Mouse (Mus musculus) embryonic facial prominence, embryonic 14.5 days (tissue): ENCODE measurements around the gene Platr17. TPM values are rescaled to one million over a fixed set of nuclear protein-coding genes. Genes with fewer than 3 reads are reported as not detected.
"Not testable (repeated sequence)": the region's sequence is repeated elsewhere in the genome, so short reads cannot be mapped to it uniquely, and the experiment has no call there.

Experiments used
- ATAC-seq: fragments of 200-750 bp; cut with Nextera tagmentation; 2 replicates; pipeline ENCODE4 v1.8.0; 2017; ENCODE audit warnings: low read depth, moderate number of reproducible peaks, moderate TSS enrichment
- DNase-seq: peaks from one replicate; pipeline ENCODE4 v3.0.0-alpha.2; 2015; ENCODE audit warnings: low spot score
- H3K27ac ChIP-seq: fragments of 300-500 bp; sonication (generic); replicated peaks from 2 replicates; pipeline ENCODE4 v1.5.1; 2014; ENCODE audit warnings: low read depth, mild to moderate bottlenecking, low read length, moderate library complexity
- H3K27me3 ChIP-seq: fragments of 300-500 bp; sonication (generic); replicated peaks from 2 replicates; pipeline ENCODE4 v1.6.1; 2014; ENCODE audit warnings: low read length; ENCODE audit not compliant: control insufficient read depth, insufficient read depth
- H3K36me3 ChIP-seq: fragments of 300-500 bp; sonication (generic); 2 replicates; pipeline ENCODE4 v1.6.1; 2014; ENCODE audit warnings: low read length, mixed read lengths; ENCODE audit not compliant: control insufficient read depth, insufficient read depth
- H3K4me1 ChIP-seq: fragments of 300-500 bp; sonication (generic); 2 replicates; pipeline ENCODE4 v1.6.1; 2014; ENCODE audit warnings: antibody characterized with exemption, low read length; ENCODE audit not compliant: control insufficient read depth, insufficient read depth
- H3K4me2 ChIP-seq: fragments of 300-500 bp; sonication (generic); 2 replicates; pipeline ENCODE4 v1.6.1; 2014; ENCODE audit warnings: low read depth, mild to moderate bottlenecking, low read length, moderate library complexity, mixed read lengths
- H3K4me3 ChIP-seq: fragments of 300-500 bp; sonication (generic); 2 replicates; pipeline ENCODE4 v1.5.1; 2014; ENCODE audit warnings: low read depth, mild to moderate bottlenecking, low read length
- H3K9ac ChIP-seq: fragments of 300-500 bp; sonication (generic); 2 replicates; pipeline ENCODE4 v1.6.1; 2014; ENCODE audit warnings: low read depth, mild to moderate bottlenecking, low read length, moderate library complexity, mixed read lengths
- H3K9me3 ChIP-seq: fragments of 300-500 bp; sonication (generic); 2 replicates; pipeline ENCODE4 v1.6.1; 2016; ENCODE audit warnings: low read length; ENCODE audit not compliant: control insufficient read depth
- WGBS: fragments of 180-500 bp; shearing (Covaris S2); extraction: QIAGEN DNeasy Blood & Tissue Kit; methylation state at CpG from one replicate; pipeline ENCODE4 v1.1.7; 2014; 5-methylcytosine and 5-hydroxymethylcytosine counted together
- polyA plus RNA-seq: library from polyadenylated mRNA; unstranded; fragments of >200 nt; fragmentation: Nextera tagmentation; extraction: Ambion mirVana; gene quantifications from 2 replicates; pipeline ENCODE4 v1.2.1, GENCODE M21; 2014

Platr17 gene
- not detected in 2 replicates for polyA plus RNA-seq

DNA sequence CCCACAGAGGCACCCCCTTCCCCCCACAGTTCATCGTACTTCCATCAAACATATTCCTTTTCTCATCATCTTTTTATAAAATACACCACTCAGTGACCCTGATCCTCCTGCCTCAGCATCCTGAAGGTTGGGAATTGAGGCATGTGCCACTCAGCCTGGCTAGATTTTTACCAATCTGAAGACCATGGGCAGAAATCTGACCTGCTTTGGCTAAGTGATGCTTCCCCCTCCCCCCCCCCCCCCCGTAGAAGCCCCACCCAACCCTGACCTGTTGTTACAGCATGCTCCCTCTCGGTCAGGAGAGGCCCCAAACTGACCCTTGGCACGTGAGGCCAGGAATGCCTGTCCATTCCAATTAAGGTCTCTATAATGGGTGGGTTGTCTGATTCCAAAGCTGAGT lies at the start of gene Platr17:
Gene Platr17, plus strand, starts transcription at position 301 of the 400 bp plus-strand sequence.
- H3K27ac ChIP-seq, H3K36me3 ChIP-seq, H3K4me1 ChIP-seq, H3K9me3 ChIP-seq, ATAC-seq, H3K9ac ChIP-seq, H3K4me3 ChIP-seq, H3K4me2 ChIP-seq, H3K27me3 ChIP-seq, DNase-seq: not testable (repeated sequence)
- 20% methylated on average over 3 of the region's 4 CpGs for WGBS

GRCm38 (mm10) chr17:33857816-33858215 lies 47.1 kb upstream of the Platr17 start:
- H3K9me3 ChIP-seq = no peaks in the 10 kb centered on the region
- no peak overlapping the region for H3K27ac ChIP-seq
- H3K9ac ChIP-seq = no peak overlapping the region
- no peaks in the 10 kb centered on the region for H3K36me3 ChIP-seq
- ATAC-seq (no peak), DNase-seq (no peak)
- H3K4me1 ChIP-seq = no peaks in the 10 kb centered on the region
- WGBS = 81% methylated on average over 4 of the region's 4 CpGs
- no peaks in the 10 kb centered on the region for H3K27me3 ChIP-seq
- H3K4me3 ChIP-seq = no peak overlapping the region
- H3K4me2 ChIP-seq = no peak overlapping the region

GRCm38 (mm10) chr17:33865330-33866030 lies 39.5 kb upstream of the Platr17 start:
- no peaks in the 10 kb centered on the region for H3K36me3 ChIP-seq
- no peak overlapping the region for H3K27ac ChIP-seq
- 38% methylated on average over 9 of the region's 9 CpGs for WGBS
- no peak overlapping the region for H3K4me2 ChIP-seq
- H3K27me3 ChIP-seq = no peaks in the 10 kb centered on the region
- DNase-seq (peak; percentile 9), ATAC-seq (no peak)
- H3K9me3 ChIP-seq = no peaks in the 10 kb centered on the region
- H3K4me3 ChIP-seq = no peak overlapping the region
- no peak overlapping the region for H3K9ac ChIP-seq
- no peaks in the 10 kb centered on the region for H3K4me1 ChIP-seq

- peaks cover 11% of the 10 kb centered on the region for H3K36me3 ChIP-seq
- H3K27ac ChIP-seq, H3K4me1 ChIP-seq, H3K4me2 ChIP-seq, H3K9me3 ChIP-seq, H3K4me3 ChIP-seq, ATAC-seq, H3K27me3 ChIP-seq, H3K9ac ChIP-seq, DNase-seq: not testable (repeated sequence)
- no CpG with 5 or more reads among the region's 12 CpGs for WGBS
Observed at GRCm38 (mm10) chr17:33873537-33873936, 31.4 kb upstream of the Platr17 start, which contains the start of gene Gm7029. Gene Gm7029, plus strand, starts transcription at chr17:33873837.

GRCm38 (mm10) chr17:33874411-33874810 lies 30.5 kb upstream of the Platr17 start:
- no peak for ATAC-seq
- peaks cover 16% of the 10 kb centered on the region for H3K36me3 ChIP-seq
- H3K4me1 ChIP-seq = no peaks in the 10 kb centered on the region
- no peak overlapping the region for H3K4me2 ChIP-seq
- H3K27ac ChIP-seq = no peak overlapping the region
- no peak overlapping the region for H3K9ac ChIP-seq
- no peak overlapping the region for H3K4me3 ChIP-seq
- H3K9me3 ChIP-seq = no peaks in the 10 kb centered on the region
- no peaks in the 10 kb centered on the region for H3K27me3 ChIP-seq
- WGBS = 91% methylated on average over 7 of the region's 11 CpGs
- DNase-seq = no peak

- H3K36me3 ChIP-seq = peaks cover 16% of the 10 kb centered on the region
- not testable (repeated sequence) for H3K4me3 ChIP-seq, H3K9ac ChIP-seq, H3K9me3 ChIP-seq, DNase-seq, ATAC-seq, H3K4me2 ChIP-seq, H3K27ac ChIP-seq, H3K27me3 ChIP-seq, H3K4me1 ChIP-seq
- WGBS = 88% methylated on average over 5 of the region's 5 CpGs
Observed at GRCm38 (mm10) chr17:33875797-33876196, 29.1 kb upstream of the Platr17 start.

GRCm38 (mm10) chr17:33884320-33884719 lies 20.6 kb upstream of the Platr17 start:
- H3K27ac ChIP-seq, H3K4me1 ChIP-seq, H3K9me3 ChIP-seq, H3K9ac ChIP-seq, H3K4me3 ChIP-seq, ATAC-seq, DNase-seq, H3K27me3 ChIP-seq, H3K4me2 ChIP-seq: not testable (repeated sequence)
- WGBS = 100% methylated on average over 5 of the region's 11 CpGs
- H3K36me3 ChIP-seq = peaks cover 22% of the 10 kb centered on the region; the same call in 1 of the 2 replicates

DNA sequence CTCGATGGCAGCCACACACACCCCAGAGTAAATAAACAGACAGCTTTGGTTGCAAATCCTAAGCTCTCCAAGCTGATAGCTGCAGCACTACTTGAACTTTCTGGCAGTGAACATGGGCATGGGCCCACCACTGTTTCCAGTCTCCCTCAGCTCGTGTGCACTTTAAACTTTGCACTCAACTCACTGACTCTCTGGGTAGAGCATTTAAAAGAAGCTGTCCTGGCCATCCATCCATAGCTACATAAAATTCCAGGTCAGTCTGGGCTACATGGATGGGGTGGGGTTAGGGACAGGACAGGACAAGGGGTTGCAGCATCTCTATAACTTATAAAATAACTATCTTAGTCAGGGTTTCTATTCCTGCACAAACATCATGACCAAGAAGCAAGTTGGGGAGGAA lies 17.1 kb upstream of the Platr17 start:
- WGBS = 73% methylated on average over 2 of the region's 2 CpGs
- not testable (repeated sequence) for H3K9ac ChIP-seq, H3K4me1 ChIP-seq

GRCm38 (mm10) chr17:33888230-33888629 lies 16.7 kb upstream of the Platr17 start:
- H3K27ac ChIP-seq, DNase-seq, ATAC-seq, H3K9ac ChIP-seq, H3K4me3 ChIP-seq, H3K9me3 ChIP-seq, H3K36me3 ChIP-seq, H3K4me1 ChIP-seq, H3K27me3 ChIP-seq: not testable (repeated sequence)
- peak overlapping the region; percentile 63 for H3K4me2 ChIP-seq

More for the DNA sequence above, 17.1 kb upstream of the Platr17 start:
- not testable (repeated sequence) for H3K4me2 ChIP-seq, DNase-seq, H3K27ac ChIP-seq, H3K9me3 ChIP-seq, H3K36me3 ChIP-seq, H3K4me3 ChIP-seq, H3K27me3 ChIP-seq, ATAC-seq
